Mouse (Mus musculus): ENCODE results near the gene 2310061I04Rik.

Gene 2310061I04Rik

DNA sequence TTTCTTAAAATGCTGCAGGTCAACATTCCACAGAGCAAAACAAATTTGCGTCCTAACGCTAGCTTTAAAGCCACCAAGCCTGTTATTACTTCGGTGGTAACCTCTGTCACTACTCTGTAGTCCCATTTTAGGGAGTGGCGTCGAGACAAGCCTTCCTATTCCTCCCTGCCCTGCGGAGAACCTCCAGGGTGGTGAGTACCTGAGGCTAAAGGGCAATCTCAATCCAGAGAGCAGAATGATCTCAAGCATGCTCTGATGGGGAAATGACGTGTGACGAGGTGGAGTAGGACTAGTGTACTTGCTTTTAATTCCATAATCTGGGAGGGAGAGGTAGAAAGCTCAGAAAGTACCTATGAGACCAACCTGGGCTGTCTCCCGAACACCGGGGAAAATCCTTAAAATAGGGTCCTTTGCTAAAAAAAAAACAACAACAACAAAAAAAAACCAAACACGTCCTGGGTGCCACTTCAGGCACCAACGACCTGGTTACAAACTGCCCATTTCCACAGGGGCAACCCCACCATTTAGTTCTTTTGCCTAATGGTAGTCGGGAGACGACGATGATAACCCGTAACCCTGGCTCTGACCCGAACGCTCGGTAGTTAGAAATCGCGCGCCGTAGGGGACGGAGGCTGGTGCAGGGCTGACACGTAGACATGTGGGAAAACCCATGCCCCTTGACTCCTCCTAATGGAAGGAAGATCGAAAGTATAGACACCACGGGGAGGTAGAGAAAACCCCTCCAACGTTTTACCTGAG lies 18.5 kb upstream of the 2310061I04Rik start:
- peak in 1 of 2 experiments; percentile 40 for DNase-seq

- no peak for DNase-seq
Measured at GRCm38 (mm10) chr17:35914975-35915374, 17.7 kb upstream of the 2310061I04Rik start.

DNA sequence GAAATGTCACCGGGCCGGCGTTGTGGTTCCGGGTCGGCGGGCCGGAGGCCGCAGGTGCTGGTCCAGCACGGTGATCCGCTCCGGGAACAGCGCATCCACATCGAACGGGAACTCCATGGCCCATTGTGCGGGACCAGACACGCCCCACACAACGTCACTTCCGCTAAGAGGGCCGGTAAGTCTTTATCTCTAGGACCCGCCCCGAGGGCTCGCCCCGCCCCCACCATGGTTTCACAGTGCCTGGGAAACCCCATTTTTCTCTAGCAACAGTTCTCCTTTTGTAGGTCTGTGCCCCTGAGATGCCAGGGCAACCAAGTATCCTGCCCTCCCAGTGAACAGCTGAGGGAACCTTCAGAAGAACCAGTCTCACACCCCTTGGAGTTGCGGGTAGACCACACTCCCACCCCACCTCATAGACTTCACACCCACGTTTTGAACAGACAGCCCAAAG lies 12.7 kb upstream of the 2310061I04Rik start, which contains the start of gene Atat1:
TSS of gene Atat1 (minus strand) at position 157 of the 451 bp plus-strand sequence.
- peak; percentile 98 for DNase-seq

DNA sequence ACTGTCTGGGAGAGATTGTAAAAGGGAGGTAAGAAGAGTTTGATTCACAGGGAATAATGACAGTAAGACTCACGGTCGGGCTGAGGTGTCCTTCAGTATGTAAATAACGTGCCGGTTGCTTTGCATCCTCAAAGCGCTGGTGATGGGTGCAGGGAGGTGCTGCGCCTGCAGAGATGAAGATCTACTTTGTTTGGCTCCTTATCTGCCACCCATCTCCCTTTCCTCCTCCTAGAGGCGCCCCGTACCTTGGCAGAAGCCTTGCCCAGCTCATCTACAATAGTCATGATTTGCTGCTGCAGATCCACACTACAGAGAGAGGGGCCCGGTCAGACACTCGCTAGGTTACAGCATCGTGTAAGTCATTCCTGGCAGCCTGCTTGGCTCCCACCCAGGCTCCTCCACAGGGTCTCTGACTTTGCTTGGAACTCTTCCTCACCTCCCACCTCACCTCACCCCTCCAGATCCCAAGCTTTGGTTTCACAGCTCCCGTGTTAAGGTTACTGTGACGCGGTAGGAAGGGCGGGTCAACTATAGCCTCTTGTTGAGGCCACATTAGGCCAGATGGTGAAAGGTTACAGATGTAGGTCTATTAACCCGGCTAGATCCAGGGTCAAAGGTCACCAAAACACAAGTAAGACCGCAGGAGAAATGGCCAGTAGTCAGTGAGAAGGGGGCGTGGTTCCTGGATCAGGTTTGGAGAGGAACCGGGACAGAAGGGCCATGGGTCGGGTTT lies 12.1 kb upstream of the 2310061I04Rik start:
- peak; percentile 59 to 64 for DNase-seq

DNA sequence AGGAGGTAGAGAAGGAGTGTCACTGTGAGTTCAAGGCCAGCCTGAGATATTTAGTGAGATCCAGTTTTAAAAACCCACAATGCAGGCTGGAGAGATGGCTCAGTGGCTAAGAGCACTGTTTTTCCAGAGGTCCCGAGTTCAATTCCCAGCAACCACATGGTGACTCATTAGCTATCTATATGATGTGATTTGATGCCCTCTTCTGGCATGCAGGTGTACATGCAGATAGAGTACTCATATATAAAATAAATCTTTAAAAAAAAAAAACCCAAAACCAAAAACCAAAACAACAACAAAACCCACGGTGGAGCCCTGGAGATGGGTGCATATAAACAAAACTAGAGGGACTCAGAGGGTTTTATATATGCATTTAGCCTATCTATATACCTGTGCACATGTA lies 10.4 kb upstream of the 2310061I04Rik start:
- DNase-seq = no peak

GRCm38 (mm10) chr17:35905587-35905986 lies 8.4 kb upstream of the 2310061I04Rik start:
- DNase-seq = no peak

DNA sequence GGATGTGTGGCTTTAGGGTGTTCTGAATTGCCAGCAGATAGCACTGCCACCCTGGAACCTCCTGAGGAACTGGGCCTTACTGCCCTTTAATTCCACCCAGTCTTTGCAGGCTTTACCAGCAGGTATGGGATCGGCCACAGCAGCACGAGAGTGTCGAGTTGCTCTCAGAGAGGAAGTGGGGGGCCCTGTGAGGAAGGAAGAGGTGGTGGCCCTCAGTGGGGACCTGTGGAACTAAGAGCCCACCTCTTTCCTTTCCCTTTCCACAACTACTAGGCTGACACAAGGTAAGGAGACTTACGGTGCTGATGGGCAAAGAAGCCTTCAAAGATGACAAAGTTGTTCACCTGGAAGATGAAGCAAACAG lies 6.7 kb upstream of the 2310061I04Rik start:
- DNase-seq = no peak

DNA sequence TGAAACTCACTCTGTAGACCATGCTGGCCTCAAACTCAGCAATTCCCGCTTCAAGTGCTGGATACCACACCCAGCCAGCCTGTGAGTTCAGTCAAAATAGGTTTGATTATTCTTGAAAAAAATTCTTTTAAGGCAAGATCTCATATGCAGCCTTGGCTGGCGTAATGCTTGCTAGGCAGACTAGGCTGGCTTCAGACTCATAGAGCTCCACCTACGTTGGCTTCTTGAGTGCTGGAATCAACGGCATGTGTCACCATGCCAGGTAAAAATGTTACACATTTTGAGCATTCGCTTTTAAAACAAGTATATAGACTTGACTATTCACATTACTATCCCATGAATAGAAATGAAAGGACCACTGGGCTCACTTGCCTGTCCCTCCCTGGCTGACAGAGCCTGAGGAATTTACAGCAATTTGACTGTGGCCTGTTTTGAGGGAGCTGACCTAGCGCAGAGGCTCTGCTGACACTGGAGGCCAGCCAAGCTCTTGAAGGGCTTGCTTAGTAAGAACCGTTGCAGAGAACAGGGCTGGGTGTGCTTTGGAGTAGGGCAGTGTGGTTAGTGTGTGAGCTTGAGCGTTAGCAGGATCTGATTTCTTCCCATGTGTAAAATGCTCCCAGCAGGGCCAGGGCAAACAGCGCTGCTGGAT lies 6.2 kb upstream of the 2310061I04Rik start:
- no peak for DNase-seq

GRCm38 (mm10) chr17:35900636-35901035 lies 3.4 kb upstream of the 2310061I04Rik start:
- no peak for DNase-seq

- peak; percentile 56 to 62 for DNase-seq
Measured at GRCm38 (mm10) chr17:35897644-35898573, 678 bp upstream of the 2310061I04Rik start.

DNA sequence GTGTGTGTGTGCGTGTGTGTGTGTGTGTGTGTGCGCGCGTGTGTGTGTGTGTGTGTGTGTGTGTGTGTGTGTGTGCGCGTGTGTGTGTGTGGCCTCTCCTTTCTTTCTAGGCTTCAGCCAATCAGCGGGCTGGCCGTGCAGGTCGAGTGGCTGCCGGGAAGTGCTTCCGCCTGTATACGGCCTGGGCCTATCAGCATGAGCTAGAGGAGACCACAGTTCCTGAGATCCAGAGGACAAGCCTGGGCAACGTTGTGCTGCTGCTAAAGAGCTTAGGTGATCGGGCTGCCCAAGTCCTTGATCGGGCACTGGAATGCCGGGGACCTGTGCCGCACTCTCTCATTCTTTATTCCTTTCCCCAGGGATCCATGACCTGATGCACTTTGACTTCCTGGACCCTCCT lies 9.5 kb downstream of the 2310061I04Rik start:
- no peak for DNase-seq

- DNase-seq = no peak
Measured at GRCm38 (mm10) chr17:35883777-35884176, 13.5 kb downstream of the 2310061I04Rik start.

DNA sequence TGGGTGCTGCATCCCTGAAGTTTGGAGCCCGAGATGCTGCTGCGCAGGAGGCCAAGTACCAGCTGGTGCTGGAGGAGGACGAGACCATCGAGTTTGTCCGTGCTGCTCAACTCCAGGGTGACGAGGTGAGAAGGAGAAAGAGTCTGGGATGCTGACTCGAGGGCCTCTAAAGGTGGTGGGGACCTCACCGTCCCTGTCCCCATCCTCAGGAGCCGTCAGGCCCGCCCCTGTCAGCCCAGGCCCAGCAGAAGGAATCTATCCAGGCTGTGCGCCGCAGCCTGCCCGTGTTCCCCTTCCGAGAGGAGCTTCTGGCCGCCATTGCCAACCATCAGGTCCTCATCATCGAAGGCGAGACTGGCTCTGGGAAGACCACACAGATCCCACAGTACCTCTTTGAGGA lies 14.3 kb downstream of the 2310061I04Rik start:
- no peak for DNase-seq

DNA sequence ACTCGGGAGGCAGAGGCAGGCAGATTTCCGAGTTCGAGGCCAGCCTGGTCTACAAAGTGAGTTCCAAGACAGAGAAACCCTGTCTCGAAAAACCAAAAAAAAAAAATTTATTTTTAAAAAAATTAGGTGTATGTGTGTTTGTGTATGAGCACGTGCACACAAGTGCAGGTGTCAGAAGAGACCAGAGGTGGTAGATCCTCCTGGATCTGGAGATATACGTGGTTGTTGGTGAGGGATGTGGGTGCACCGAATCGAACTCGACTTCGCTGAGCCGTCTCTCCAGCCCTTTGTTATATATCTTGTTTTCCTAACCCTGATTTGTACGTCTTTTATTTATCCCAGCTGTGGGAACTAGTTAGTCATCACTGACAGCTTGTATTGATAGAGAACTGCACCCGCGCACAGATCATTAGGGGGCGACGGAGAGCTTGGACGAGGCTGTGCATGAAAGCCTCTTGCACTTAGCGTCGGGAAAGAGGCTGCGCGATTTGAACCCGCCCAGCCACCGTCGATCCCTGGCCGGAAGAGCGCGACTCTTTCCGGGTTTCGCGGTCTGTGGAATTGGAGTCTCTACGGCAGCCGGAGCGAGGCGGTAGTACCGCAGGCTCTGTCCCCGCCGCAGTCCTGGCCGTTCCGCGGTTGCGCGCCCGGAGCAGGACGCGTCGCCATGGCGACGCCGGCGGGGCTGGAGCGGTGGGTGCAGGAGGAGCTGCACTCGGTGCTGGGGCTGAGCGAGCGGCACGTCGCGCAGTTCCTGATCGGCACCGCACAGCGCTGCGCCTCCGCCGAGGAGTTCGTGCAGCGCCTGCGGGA lies 17.8 kb downstream of the 2310061I04Rik start, which contains the start of gene Dhx16:
TSS of gene Dhx16 (plus strand) at position 575 of the 813 bp plus-strand sequence.
- DNase-seq = peak; percentile 98 to 99

DNA sequence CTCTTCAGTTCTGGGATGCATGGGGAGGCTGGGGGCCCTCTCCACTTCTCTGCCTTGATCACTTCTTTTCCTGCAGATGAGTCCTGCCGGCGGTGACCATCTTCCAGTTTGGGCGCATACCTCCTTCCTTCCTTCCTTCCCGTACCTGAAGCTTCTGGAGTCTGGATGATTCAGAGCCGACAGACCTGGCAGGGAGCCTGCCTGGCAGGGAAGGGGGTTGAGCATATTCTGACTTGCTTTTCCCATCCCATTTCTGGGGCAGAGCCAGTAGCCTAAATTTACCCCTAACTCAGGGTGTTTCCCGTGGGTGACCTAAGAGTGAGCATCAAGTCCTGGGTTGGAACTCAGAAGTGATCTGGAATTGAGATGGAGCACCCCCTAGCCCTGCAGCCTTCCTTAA lies 22.5 kb downstream of the 2310061I04Rik start:
- peak in 1 of 2 experiments; percentile 26 for DNase-seq

GRCm38 (mm10) chr17:35873774-35874519 lies 23.3 kb downstream of the 2310061I04Rik start:
- DNase-seq = peak; percentile 95 to 96

GRCm38 (mm10) chr17:35870884-35871696 lies 26.1 kb downstream of the 2310061I04Rik start:
- peak; percentile 55 to 72 for DNase-seq

- peak; percentile 35 to 40 for DNase-seq
Measured at GRCm38 (mm10) chr17:35870151-35870883, 26.9 kb downstream of the 2310061I04Rik start.
